Mouse (Mus musculus) C2C12 (cell line): ENCODE data around the gene Akap2. TPM values are rescaled to one million over a fixed set of nuclear protein-coding genes. Genes with fewer than 3 reads are reported as not detected.

Source experiments
- H3K27me3 ChIP-seq: one replicate; pipeline ENCODE4 v1.6.1; 2011; ENCODE audit not compliant: control insufficient read depth, insufficient read depth, insufficient read length
- H3K36me3 ChIP-seq: one replicate; pipeline ENCODE4 v1.6.1; 2011; ENCODE audit not compliant: control insufficient read depth, insufficient read depth
- H3K4me3 ChIP-seq: one replicate; pipeline ENCODE4 v1.5.1; 2011; ENCODE audit warnings: mild to moderate bottlenecking, control low read depth; ENCODE audit not compliant: poor library complexity, insufficient read depth, severe bottlenecking
- H3K79me2 ChIP-seq: one replicate; pipeline ENCODE4 v1.6.1; 2011; ENCODE audit not compliant: control insufficient read depth, insufficient read depth
- H3K79me3 ChIP-seq: one replicate; pipeline ENCODE4 v1.6.1; 2011; ENCODE audit warnings: low read depth, control low read depth
- H3ac ChIP-seq: one replicate; pipeline ENCODE3; 2011; ENCODE audit warnings: low read depth; ENCODE audit not compliant: control insufficient read depth, insufficient read length
- CEBPB ChIP-seq: IDR thresholded peaks from one replicate; pipeline ENCODE4 v1.6.1; 2011; ENCODE audit warnings: low read depth, mild to moderate bottlenecking, control low read depth, moderate library complexity
- CTCF ChIP-seq: IDR thresholded peaks from one replicate; pipeline ENCODE4 v1.5.1; 2011; ENCODE audit not compliant: control insufficient read depth, insufficient read depth, insufficient read length
- FOSL1 ChIP-seq: IDR thresholded peaks from one replicate; pipeline ENCODE4 v1.8.0; 2011; ENCODE audit warnings: mild to moderate bottlenecking, low read length; ENCODE audit not compliant: poor library complexity, insufficient read depth, severe bottlenecking
- MAX ChIP-seq: IDR thresholded peaks from one replicate; pipeline ENCODE4 v1.6.1; 2011; ENCODE audit warnings: mild to moderate bottlenecking, control low read depth
- MYOD1 ChIP-seq: IDR thresholded peaks from one replicate; pipeline ENCODE4 v1.6.1; 2011; ENCODE audit warnings: low read depth; ENCODE audit not compliant: control insufficient read depth, insufficient read length
- MYOG ChIP-seq: IDR thresholded peaks from one replicate; pipeline ENCODE4 v1.6.1; 2011; ENCODE audit not compliant: control insufficient read depth, insufficient read length; ENCODE audit errors: extremely low read depth
- USF1 ChIP-seq: IDR thresholded peaks from one replicate; pipeline ENCODE4 v1.6.1; 2011; ENCODE audit warnings: low read depth, mild to moderate bottlenecking, control low read depth, moderate library complexity
- polyA plus RNA-seq: library from polyadenylated mRNA; unstranded; fragments of >200 nt; fragmentation: generic; extraction: Trizol; gene quantifications from one replicate; pipeline ENCODE4 v1.2.1, GENCODE M21; 2012; ENCODE audit warnings: missing spikeins

The Akap2 gene
- polyA plus RNA-seq, 1 experiment, result 37.0 TPM

- no peak overlapping the region for H3K4me3 ChIP-seq
- no peaks in the 10 kb centered on the region for H3K36me3 ChIP-seq
- H3K79me3 ChIP-seq, result peaks cover 11% of the 10 kb centered on the region
- TF ChIP-seq MYOG, result no peak
- no peak for TF ChIP-seq USF1
- no peak for TF ChIP-seq MAX
- TF ChIP-seq MYOD1, result no peak
- TF ChIP-seq CEBPB, result no peak
- no peak for TF ChIP-seq CTCF
- no peak for TF ChIP-seq FOSL1
- no peak overlapping the region for H3ac ChIP-seq
- peaks cover 60% of the 10 kb centered on the region for H3K79me2 ChIP-seq
- no peaks in the 10 kb centered on the region for H3K27me3 ChIP-seq
Observed at GRCm38 (mm10) chr4:57837089-57837488, 119.6 kb downstream of the Akap2 start.

DNA sequence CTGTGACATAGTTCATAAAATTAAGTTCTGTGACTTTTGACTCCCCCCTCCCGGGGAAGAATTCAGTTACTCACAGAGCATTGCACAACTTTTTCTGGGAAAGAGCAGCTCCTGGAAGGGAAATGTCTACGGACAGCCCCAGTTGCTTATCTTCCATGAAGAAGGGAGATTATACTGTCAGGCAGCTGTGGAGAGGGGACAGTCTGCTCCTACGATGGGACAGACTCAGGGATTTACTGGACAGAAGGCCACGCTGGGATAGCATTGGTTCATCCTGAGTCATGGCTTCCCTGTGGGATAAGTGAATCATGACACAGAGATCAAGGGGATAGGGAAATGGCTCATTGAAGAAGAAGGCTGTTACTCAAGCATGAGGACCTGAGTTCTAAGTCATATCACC is 121.9 kb downstream of the Akap2 start:
- H3K27me3 ChIP-seq, result no peaks in the 10 kb centered on the region
- no peaks in the 10 kb centered on the region for H3K36me3 ChIP-seq
- no peak overlapping the region for H3K4me3 ChIP-seq
- H3K79me2 ChIP-seq, result peaks cover 58% of the 10 kb centered on the region
- H3K79me3 ChIP-seq, result peaks cover 13% of the 10 kb centered on the region
- no peak overlapping the region for H3ac ChIP-seq
- no peak for TF ChIP-seq USF1
- no peak for TF ChIP-seq MYOD1
- TF ChIP-seq FOSL1, result peak; percentile 59
- TF ChIP-seq MAX, result peak; percentile 43
- TF ChIP-seq MYOG, result no peak
- peak; percentile 94 for TF ChIP-seq CEBPB
- no peak for TF ChIP-seq CTCF

DNA sequence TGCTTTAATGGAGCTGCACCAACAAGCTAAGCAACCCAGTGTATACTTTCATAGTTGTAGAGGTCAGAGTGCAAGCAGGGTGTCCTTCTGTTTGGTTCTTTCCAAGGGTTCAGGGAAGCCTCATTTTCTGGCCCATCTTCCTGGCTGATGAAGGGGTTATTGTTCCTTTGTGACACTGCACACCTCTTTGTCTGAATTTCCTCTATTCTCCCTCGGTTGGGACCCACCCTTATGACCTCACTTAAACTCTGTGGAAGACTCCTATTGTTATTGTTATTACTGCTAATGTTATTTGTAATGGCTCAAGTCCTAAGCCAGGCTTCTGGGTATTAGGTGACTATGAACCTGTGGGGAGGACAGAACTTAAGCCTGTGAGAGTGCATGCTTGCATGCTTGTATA is 124.5 kb downstream of the Akap2 start:
- Histone ChIP-seq H3K79me3 (peaks cover 29% of the 10 kb centered on the region), H3K4me3 (no peak overlapping the region), H3K79me2 (peaks cover 71% of the 10 kb centered on the region), H3K27me3 (no peaks in the 10 kb centered on the region), H3K36me3 (no peaks in the 10 kb centered on the region), H3ac (no peak overlapping the region)
- no peak for TF ChIP-seq FOSL1
- no peak for TF ChIP-seq CTCF
- no peak for TF ChIP-seq MYOD1

- Histone ChIP-seq H3K36me3 (no peaks in the 10 kb centered on the region), H3K79me2 (peaks cover 71% of the 10 kb centered on the region), H3K27me3 (no peaks in the 10 kb centered on the region), H3ac (no peak overlapping the region), H3K79me3 (peaks cover 35% of the 10 kb centered on the region), H3K4me3 (no peak overlapping the region)
- TF ChIP-seq CEBPB (no peak), USF1 (no peak), MYOD1 (no peak), FOSL1 (no peak), CTCF (no peak), MYOG (no peak), MAX (no peak)
Observed at GRCm38 (mm10) chr4:57842472-57843305, 125.2 kb downstream of the Akap2 start.

- Histone ChIP-seq H3K79me3 (peaks cover 51% of the 10 kb centered on the region), H3K79me2 (peaks cover 84% of the 10 kb centered on the region), H3K4me3 (peak overlapping the region; percentile 44), H3ac (peak overlapping the region; percentile 79), H3K36me3 (peaks cover 9% of the 10 kb centered on the region), H3K27me3 (no peaks in the 10 kb centered on the region)
- no peak for TF ChIP-seq CTCF
- no peak for TF ChIP-seq MYOG
- no peak for TF ChIP-seq MYOD1
- TF ChIP-seq MAX, result no peak
- TF ChIP-seq FOSL1, result no peak
- no peak for TF ChIP-seq CEBPB
- no peak for TF ChIP-seq USF1
Observed at GRCm38 (mm10) chr4:57845031-57845431, 127.6 kb downstream of the Akap2 start.

GRCm38 (mm10) chr4:57845541-57846210 is 128.2 kb downstream of the Akap2 start:
- H3K79me3 ChIP-seq, result peaks cover 57% of the 10 kb centered on the region
- TF ChIP-seq FOSL1, result no peak
- TF ChIP-seq MYOG, result no peak
- TF ChIP-seq CTCF, result no peak
- no peak for TF ChIP-seq MYOD1
- TF ChIP-seq CEBPB, result no peak
- TF ChIP-seq MAX, result no peak
- TF ChIP-seq USF1, result no peak
- H3K4me3 ChIP-seq, result peak overlapping the region; percentile 44
- H3K27me3 ChIP-seq, result no peaks in the 10 kb centered on the region
- H3ac ChIP-seq, result peak overlapping the region; percentile 79
- H3K36me3 ChIP-seq, result peaks cover 15% of the 10 kb centered on the region
- peaks cover 84% of the 10 kb centered on the region for H3K79me2 ChIP-seq
